Mouse (Mus musculus) B cell, adult (primary cell): ENCODE data around the gene Spata22. TPM values are rescaled to one million over a fixed set of nuclear protein-coding genes. Genes with fewer than 3 reads are reported as not detected.

Experiments
- total RNA-seq: library from RNA; stranded (reverse); gene quantifications from 4 replicates; pipeline ENCODE4 v1.2.4, GENCODE M21; 2023; ENCODE audit not compliant: inconsistent age

Spata22 gene
- not detected in 4 replicates for total RNA-seq

DNA sequence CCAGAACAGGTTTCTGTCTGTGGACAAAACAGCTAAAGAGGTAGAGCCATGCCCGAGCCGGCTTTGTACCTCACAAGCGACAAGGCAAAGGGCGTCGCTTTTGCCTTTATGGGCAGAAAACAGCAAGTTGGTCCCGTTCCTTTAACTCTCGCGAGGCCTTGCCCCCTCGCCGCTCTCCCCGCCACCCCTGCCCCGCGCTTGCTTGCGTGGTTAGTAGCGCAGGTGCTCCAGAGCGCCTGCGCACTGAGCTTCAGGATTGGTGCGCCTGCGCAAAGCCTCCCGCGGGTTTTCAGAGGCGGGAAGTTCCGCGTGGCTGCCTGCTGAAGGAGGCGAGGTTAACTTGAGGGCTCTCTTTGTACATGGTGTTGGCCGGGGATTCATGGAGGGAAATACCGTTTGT lies at the start of gene Spata22, which contains the start of the genes Aspa and Gm49340:
Gene Spata22 (plus strand): TSS at position 300 of the 400 bp plus-strand sequence.
Gene Aspa (minus strand): TSS at position 155 of the 400 bp plus-strand sequence.
Gene Gm49340 (plus strand): TSS at position 300 of the 400 bp plus-strand sequence.

DNA sequence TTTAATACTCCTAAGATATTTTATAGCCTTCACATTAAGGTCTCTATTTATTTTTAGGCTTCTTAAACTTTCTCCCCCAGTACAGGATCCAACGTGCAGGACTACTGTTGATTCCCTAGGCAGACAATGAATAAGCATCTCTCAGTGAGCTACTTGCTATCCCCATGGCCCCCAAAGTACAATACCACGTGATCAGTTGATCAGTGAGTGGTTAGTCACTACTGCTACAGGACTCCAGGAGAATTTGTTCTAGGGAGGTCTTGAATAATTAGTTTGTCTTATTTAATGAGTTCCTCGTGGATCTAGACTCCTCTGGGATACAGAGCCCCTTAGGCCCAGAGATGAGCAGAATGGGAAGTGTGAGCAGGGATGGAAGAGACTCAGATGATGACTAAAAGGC lies 20.9 kb downstream of the Spata22 start, which contains the start of gene Olfr20:
Gene Olfr20 (plus strand): TSS at position 301 of the 400 bp plus-strand sequence.

DNA sequence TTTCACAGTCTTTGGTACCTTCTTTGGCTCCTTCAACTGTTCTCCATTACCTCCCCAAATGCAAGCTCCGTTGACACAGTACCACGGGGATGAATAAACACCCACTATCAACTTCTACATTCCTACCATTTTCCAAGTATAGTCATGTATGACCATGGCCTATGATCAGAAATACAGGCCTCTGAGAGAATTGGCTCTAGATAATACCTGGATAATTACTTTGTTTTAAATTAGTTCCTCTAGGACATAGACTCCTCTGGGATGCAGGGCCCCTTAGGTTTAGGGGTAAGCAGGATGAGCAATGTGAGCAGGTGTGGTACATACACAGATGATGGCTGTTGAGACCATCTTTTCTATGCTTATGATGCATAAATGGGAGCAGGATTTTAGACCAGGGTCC lies 41.4 kb downstream of the Spata22 start, which contains the start of gene Olfr376:
Gene Olfr376 (plus strand): TSS at position 301 of the 400 bp plus-strand sequence.

Other genes starting within 250 kb of the Spata22 start
- gene Itgae, start 239.2 kb upstream of the Spata22 start, total RNA-seq, result 0.12 to 0.35 TPM (median 0.22 TPM) in 4 replicates
- gene Haspin, start 191.4 kb upstream of the Spata22 start, total RNA-seq, result 2.9 to 3.7 TPM (median 3.2 TPM) in 4 replicates
- not detected in 4 replicates for gene P2rx5, start 169.3 kb upstream of the Spata22 start, total RNA-seq
- 44.2 to 53.5 TPM (median 50.1 TPM) in 4 replicates for gene Emc6, start 152.7 kb upstream of the Spata22 start, total RNA-seq
- 3.9 to 9.7 TPM (median 4.7 TPM) in 4 replicates for gene Tax1bp3, start 152.7 kb upstream of the Spata22 start, total RNA-seq
- 24.1 to 31.5 TPM (median 26.0 TPM) in 4 replicates for gene Ctns, start 130.7 kb upstream of the Spata22 start, total RNA-seq
- 2.8 to 4.0 TPM (median 3.5 TPM) in 4 replicates for gene Shpk, start 130.3 kb upstream of the Spata22 start, total RNA-seq
- gene Trpv1, start 95.4 kb upstream of the Spata22 start, total RNA-seq, result not detected in 4 replicates
- gene Trpv3, start 62.4 kb upstream of the Spata22 start, total RNA-seq, result not detected in 4 replicates
- 0.42 TPM in 1 of 4 replicates, not detected in the others for gene Aspa, start 145 bp upstream of the Spata22 start, total RNA-seq
- gene Gm49340, start within 50 bp of the Spata22 start, total RNA-seq, result not detected in 4 replicates
- not detected in 4 replicates for gene Olfr20, start 21.0 kb downstream of the Spata22 start, total RNA-seq
- gene Olfr376, start 41.5 kb downstream of the Spata22 start, total RNA-seq, result not detected in 4 replicates
- not detected in 4 replicates for gene Olfr1, start 69.9 kb downstream of the Spata22 start, total RNA-seq
- gene Olfr378, start 98.7 kb downstream of the Spata22 start, total RNA-seq, result not detected in 4 replicates
- gene Olfr380, start 127.8 kb downstream of the Spata22 start, total RNA-seq, result not detected in 4 replicates
- not detected in 4 replicates for gene Olfr381, start 161.9 kb downstream of the Spata22 start, total RNA-seq
- not detected in 4 replicates for gene Olfr382, start 187.5 kb downstream of the Spata22 start, total RNA-seq